Comparison of ENCODE assay signal across 12 mouse cellular contexts in the genomic region with DNA sequence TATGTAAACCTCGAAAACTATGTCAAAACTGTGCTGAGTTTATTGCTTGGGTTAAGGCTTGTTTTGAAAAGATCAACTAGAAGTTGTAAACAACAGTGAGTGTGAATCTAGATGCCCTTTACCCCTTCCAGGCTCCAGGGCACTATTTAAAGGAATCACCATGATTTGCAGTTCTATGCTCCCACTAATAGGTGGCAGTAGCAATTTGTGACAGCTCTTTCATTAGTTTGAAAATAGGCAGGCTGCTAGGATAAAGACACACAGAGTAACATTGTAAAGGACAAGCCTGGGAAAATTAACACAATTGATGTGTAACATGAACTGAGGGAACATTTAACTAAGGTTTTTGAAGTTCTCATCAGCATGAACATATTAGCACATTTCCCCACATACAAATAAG.
A peak's percentile ranks its signal among the peaks of the same experiment; 100 is the strongest.
DNase-seq lines count a peak whose midpoint lies in the region; ATAC-seq and TF ChIP-seq lines count a peak whose summit lies in the region.
"Had no signal": no experiment of that assay in that cellular context is flagged by ENCODE, and none has a peak within 500 bp of the region (broad histone marks: within the 10 kb centered on the region; RNA-seq: fewer than 3 reads in every experiment).

No protein-coding gene starts in this region.

- no peaks in the 10 kb centered on the region for H3K36me3 ChIP-seq in kidney, adult 2 months (ENCODE audit: control insufficient read depth, insufficient read depth, low read length)
- no peaks in the 10 kb centered on the region for H3K36me3 ChIP-seq in CH12.LX (replicated peaks in 1 of 2; ENCODE audit: control insufficient read depth in 1 of 2, insufficient read depth in 1 of 2, low read length in 1 of 2)
- H3K36me3 ChIP-seq in embryonic facial prominence, embryonic 14.5 days (ENCODE audit: control insufficient read depth, insufficient read depth, low read length): no peaks in the 10 kb centered on the region
- H3K36me3 ChIP-seq: intestine, embryonic 15.5 days had no signal

- DNase-seq in kidney, adult 2 months: peak; percentile 16
- no peak for DNase-seq in kidney, adult 18-20 months
- DNase-seq in 416B (ENCODE audit: low read depth) (peak; percentile 74), CH12.LX (ENCODE audit: extremely low read depth) (no peak)
- DNase-seq in embryonic facial prominence, embryonic 14.5 days (ENCODE audit: low spot score): peak; percentile 49
- DNase-seq in testis, postnatal 10 days (ENCODE audit: low spot score): no peak
- DNase-seq in ovary, postnatal 10 days (ENCODE audit: low spot score): no peak
- DNase-seq in thymus, postnatal 10 days (ENCODE audit: low spot score in 2 of 2): no peak
- DNase-seq: cerebellum, postnatal 36 days; gastrocnemius, postnatal 25 days; left cerebral cortex, postnatal 4 days had no signal

- no peak for ATAC-seq in embryonic facial prominence, embryonic 14.5 days (ENCODE audit: low read depth)

- TF ChIP-seq POLR2A in kidney, adult 2 months (IDR thresholded peaks at IDR 0.05; ENCODE audit: low read depth, low read length): no peak
- no peak for TF ChIP-seq POLR2A in CH12.LX (IDR thresholded peaks at IDR 0.05; ENCODE audit: low read depth, low read length)

- peaks cover 13% of the 10 kb centered on the region for H3K9me3 ChIP-seq in CH12.LX (replicated peaks; ENCODE audit: low read length)
- H3K9me3 ChIP-seq in embryonic facial prominence, embryonic 14.5 days (ENCODE audit: control insufficient read depth, low read length): no peaks in the 10 kb centered on the region
- H3K9me3 ChIP-seq: intestine, embryonic 15.5 days had no signal

- in situ Hi-C loops in CH12.LX (cut with MboI; ENCODE audit: low pct_ligation_motif_present, low pct_unique_long_range_greater_than_20kb, low sequenced_read_pairs): no loop called here

- H3K27me3 ChIP-seq in kidney, adult 2 months (replicated peaks; ENCODE audit: control insufficient read depth, insufficient read depth, low read length): no peaks in the 10 kb centered on the region
- no peaks in the 10 kb centered on the region for H3K27me3 ChIP-seq in CH12.LX (replicated peaks)
- no peaks in the 10 kb centered on the region for H3K27me3 ChIP-seq in embryonic facial prominence, embryonic 14.5 days (replicated peaks; ENCODE audit: control insufficient read depth, insufficient read depth, low read length)
- H3K27me3 ChIP-seq: intestine, embryonic 15.5 days had no signal

- WGBS in kidney, adult 2 months: 25% methylated on average over 1 of the region's 1 CpGs
- WGBS in embryonic facial prominence, embryonic 14.5 days: 27% methylated on average over 1 of the region's 1 CpGs

- no peak overlapping the region for H3K4me3 ChIP-seq in kidney, adult 2 months (ENCODE audit: insufficient read depth, low read depth, low read length)
- H3K4me3 ChIP-seq in CH12.LX (replicated peaks in 1 of 3; ENCODE audit: low read depth in 2 of 3, low read length in 2 of 3, poor library complexity in 1 of 3): no peak overlapping the region
- no peak overlapping the region for H3K4me3 ChIP-seq in embryonic facial prominence, embryonic 14.5 days (ENCODE audit: low read depth, low read length)
- H3K4me3 ChIP-seq: intestine, embryonic 15.5 days had no signal

- no peaks in the 10 kb centered on the region for H3K4me1 ChIP-seq in kidney, adult 2 months (ENCODE audit: control insufficient read depth, insufficient read depth, low read length)
- no peaks in the 10 kb centered on the region for H3K4me1 ChIP-seq in CH12.LX (ENCODE audit: control insufficient read depth in 1 of 2, insufficient read depth in 2 of 2)
- H3K4me1 ChIP-seq in embryonic facial prominence, embryonic 14.5 days (ENCODE audit: control insufficient read depth, insufficient read depth, low read length): peaks cover 7% of the 10 kb centered on the region; the same call in 1 of the 2 replicates
- H3K4me1 ChIP-seq: intestine, embryonic 15.5 days had no signal

- H3K27ac ChIP-seq in kidney, adult 2 months (ENCODE audit: insufficient read depth, low read depth, low read length): no peak overlapping the region
- no peak overlapping the region for H3K27ac ChIP-seq in CH12.LX (ENCODE audit: insufficient read depth, low read depth)
- H3K27ac ChIP-seq in embryonic facial prominence, embryonic 14.5 days (replicated peaks; ENCODE audit: low read depth, low read length): no peak overlapping the region
- H3K27ac ChIP-seq: intestine, embryonic 15.5 days had no signal

- H3K9ac ChIP-seq in CH12.LX (ENCODE audit: insufficient read depth, low read depth): no peak overlapping the region
- H3K9ac ChIP-seq in embryonic facial prominence, embryonic 14.5 days (ENCODE audit: low read depth, low read length): no peak overlapping the region
- H3K9ac ChIP-seq: intestine, embryonic 15.5 days had no signal

- dilution Hi-C loops in CH12.LX (cut with MboI; ENCODE audit: extremely low pct_ligation_motif_present, extremely low pct_unique_long_range_greater_than_20kb, low sequenced_read_pairs): no loop called here

- TF ChIP-seq RAD21 in CH12.LX (IDR thresholded peaks at IDR 0.05; ENCODE audit: low read depth, low read length): peak; percentile 57

- no peak for TF ChIP-seq EP300 in CH12.LX (IDR thresholded peaks at IDR 0.05; ENCODE audit: low read length)

- H3K79me2 ChIP-seq in CH12.LX (replicated peaks; ENCODE audit: control insufficient read depth, extremely low read depth, insufficient read depth, poor library complexity, severe bottlenecking): no peaks in the 10 kb centered on the region

- H3K4me2 ChIP-seq in CH12.LX (ENCODE audit: insufficient read depth, low read depth, poor library complexity, severe bottlenecking): no peak overlapping the region
- H3K4me2 ChIP-seq in embryonic facial prominence, embryonic 14.5 days (ENCODE audit: low read depth, low read length): no peak overlapping the region
- H3K4me2 ChIP-seq: intestine, embryonic 15.5 days had no signal

- no peak for TF ChIP-seq CTCF in kidney, adult 2 months (conservative IDR thresholded peaks at IDR 0.05; ENCODE audit: insufficient read depth, insufficient read length, low read depth, low read length)
- TF ChIP-seq CTCF in CH12.LX (conservative IDR thresholded peaks at IDR 0.05 in 1 of 2, IDR thresholded peaks at IDR 0.05 in 1 of 2; ENCODE audit: low read depth in 2 of 2, low read length in 2 of 2): peak in 1 of 2 experiments; percentile 60; a peak in 2 of 4 replicates

TF ChIP-seq in CH12.LX, 34 proteins besides CTCF, POLR2A, EP300 and RAD21:
- no peak for TF ChIP-seq SIN3A (IDR thresholded peaks at IDR 0.05; ENCODE audit: low read length)
- no peak for TF ChIP-seq ZC3H11A (IDR thresholded peaks at IDR 0.05; ENCODE audit: low read depth, low read length)
- TF ChIP-seq JUND (conservative IDR thresholded peaks at IDR 0.05; ENCODE audit: low read depth, low read length): no peak
- peak; percentile 57 for TF ChIP-seq SMC3 (IDR thresholded peaks at IDR 0.05; ENCODE audit: low read depth, low read length)
TF ChIP-seq in CH12.LX: peak in this region for 1.

Comparison
In these comparisons a context has a peak if more than half of its experiments do, and no peak if none do; other contexts are left out.
1. DNase-seq: peak in kidney, adult 2 months (single experiment), 416B (single experiment) and embryonic facial prominence, embryonic 14.5 days (single experiment); none in kidney, adult 18-20 months (single experiment), CH12.LX (single experiment), testis, postnatal 10 days (single experiment), ovary, postnatal 10 days (single experiment) and thymus, postnatal 10 days (0 of 2).